ENCODE assay signal across 14 mouse cellular contexts in the genomic region with DNA sequence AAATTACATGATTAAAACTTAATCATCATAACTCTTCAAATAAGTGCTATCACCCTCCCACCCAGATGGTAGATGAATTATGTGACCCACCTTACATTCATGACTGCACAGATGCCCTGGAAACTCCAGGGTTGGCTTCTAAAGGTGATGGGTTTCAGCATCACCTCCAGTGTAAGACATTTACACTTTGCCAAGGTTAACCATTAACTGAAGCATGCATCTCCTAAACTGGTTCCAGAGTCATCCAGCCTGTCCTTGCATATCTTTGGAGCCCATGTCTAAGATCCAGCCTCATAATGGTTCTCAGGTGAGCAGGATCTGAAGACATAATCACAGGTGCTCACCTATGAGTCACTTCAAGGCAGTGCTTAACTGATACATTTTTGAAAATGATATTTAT.
A peak's percentile ranks its signal among the peaks of the same experiment; 100 is the strongest.
DNase-seq lines count a peak whose midpoint lies in the region; ATAC-seq lines count a peak whose summit lies in the region.
"Had no signal": no experiment of that assay in that cellular context is flagged by ENCODE, and none has a peak within 500 bp of the region (broad histone marks: within the 10 kb centered on the region; RNA-seq: fewer than 3 reads in every experiment).

No protein-coding gene starts in this region.

- no peak overlapping the region for H3K9ac ChIP-seq in kidney, embryonic 15.5 days
- H3K9ac ChIP-seq: lung, embryonic 14.5 days had no signal

- H3K27ac ChIP-seq in kidney, embryonic 15.5 days: no peak overlapping the region
- H3K27ac ChIP-seq: heart, adult 2 months had no signal

- H3K4me1 ChIP-seq in kidney, embryonic 15.5 days: no peaks in the 10 kb centered on the region

- H3K4me2 ChIP-seq in kidney, embryonic 15.5 days: no peak overlapping the region
- H3K4me2 ChIP-seq: lung, embryonic 14.5 days had no signal

- DNase-seq in kidney, adult 9 months: no peak
- DNase-seq in lung, postnatal 4 days: no peak
- DNase-seq: cerebellum, adult 2 months; heart, adult 2 months; heart, postnatal 4 days; kidney, postnatal 10 days; lung, embryonic 14.5 days; thymus, postnatal 25 days had no signal

- H3K27me3 ChIP-seq in kidney, embryonic 15.5 days: no peaks in the 10 kb centered on the region
- H3K27me3 ChIP-seq: CH12.LX had no signal

- no peak overlapping the region for H3K4me3 ChIP-seq in kidney, embryonic 15.5 days (replicated peaks)
- H3K4me3 ChIP-seq: heart, adult 2 months had no signal

- ATAC-seq in kidney, embryonic 15.5 days (replicated peaks; ENCODE audit: low FRiP score): peak; percentile 17; the same call in 1 of the 2 replicates
- ATAC-seq in erythroblast, adult 5-6 weeks (replicated peaks; ENCODE audit: low FRiP score, poor library complexity, severe bottlenecking): peak; percentile 48; the same call in 1 of the 2 replicates
- ATAC-seq in erythroid progenitor cell, adult 5-6 weeks (replicated peaks; ENCODE audit: low FRiP score, poor library complexity, severe bottlenecking): 0 out of 2 replicates have a peak, but pooled peaks have one; percentile 43
- ATAC-seq in megakaryocyte-erythroid progenitor cell, adult 5-6 weeks (replicated peaks; ENCODE audit: low FRiP score, low TSS enrichment, poor library complexity, severe bottlenecking): peak; percentile 38; the same call in 1 of the 2 replicates
- no peak for ATAC-seq in frontal cortex, adult (ENCODE audit: low TSS enrichment)

- peaks cover 29% of the 10 kb centered on the region for H3K9me3 ChIP-seq in kidney, embryonic 15.5 days (replicated peaks)

- no peaks in the 10 kb centered on the region for H3K36me3 ChIP-seq in kidney, embryonic 15.5 days
